Mouse (Mus musculus): ENCODE measurements around the gene Sept11. TPM values are rescaled to one million over a fixed set of nuclear protein-coding genes. Genes with fewer than 3 reads are reported as not detected.
A peak's percentile ranks its signal among the peaks of the same experiment; 100 is the strongest.

Sept11 gene
- total RNA-seq, 1 experiment from 2014 or later = 67.9 TPM

DNA sequence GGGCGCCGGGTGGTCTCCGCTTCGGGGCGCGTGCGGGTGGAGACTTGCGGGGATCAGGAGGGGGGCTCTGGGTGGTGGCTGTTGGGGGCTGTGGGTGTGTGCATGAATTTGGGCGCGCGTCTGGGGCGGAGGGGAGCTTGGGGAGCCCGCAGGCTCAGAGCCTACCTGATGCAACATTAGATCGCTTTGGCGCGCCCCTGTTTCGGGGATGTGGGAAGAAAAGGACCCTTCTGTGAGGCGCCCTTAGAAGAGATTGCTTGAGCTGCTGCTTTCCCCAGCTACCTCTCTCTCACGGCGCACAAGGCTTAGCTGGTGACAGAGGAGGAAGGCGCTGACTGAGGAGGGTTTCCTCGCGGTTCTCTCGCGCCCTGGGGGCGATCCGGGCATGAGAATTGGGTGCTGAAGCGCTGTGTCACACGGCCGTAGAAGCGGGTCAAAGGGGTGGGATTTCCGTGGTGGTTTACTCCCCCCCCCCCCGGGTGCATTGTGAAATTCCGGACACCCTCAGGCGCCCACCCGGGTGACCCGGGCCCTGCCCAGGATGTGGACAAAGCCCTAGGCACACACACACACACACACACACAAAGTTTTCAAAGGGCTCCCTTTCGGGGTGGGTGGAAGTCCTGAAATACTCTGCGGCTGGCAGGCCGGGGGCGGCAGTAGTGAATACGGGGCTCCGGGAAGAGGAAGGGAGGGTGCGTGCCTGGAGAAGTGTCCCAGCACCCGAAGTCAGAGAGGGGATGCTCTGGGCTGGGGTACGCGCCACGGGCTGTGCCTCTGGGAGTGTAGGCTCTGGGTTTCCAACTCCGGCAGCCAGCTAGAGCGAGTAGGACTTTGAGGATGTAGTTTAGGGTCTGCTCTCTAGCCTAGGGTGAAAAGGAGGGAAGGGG is 646 bp downstream of the Sept11 start:
- ATAC-seq (replicated peaks; ENCODE audit: low read depth, poor library complexity, severe bottlenecking) = peak; percentile 34

DNA sequence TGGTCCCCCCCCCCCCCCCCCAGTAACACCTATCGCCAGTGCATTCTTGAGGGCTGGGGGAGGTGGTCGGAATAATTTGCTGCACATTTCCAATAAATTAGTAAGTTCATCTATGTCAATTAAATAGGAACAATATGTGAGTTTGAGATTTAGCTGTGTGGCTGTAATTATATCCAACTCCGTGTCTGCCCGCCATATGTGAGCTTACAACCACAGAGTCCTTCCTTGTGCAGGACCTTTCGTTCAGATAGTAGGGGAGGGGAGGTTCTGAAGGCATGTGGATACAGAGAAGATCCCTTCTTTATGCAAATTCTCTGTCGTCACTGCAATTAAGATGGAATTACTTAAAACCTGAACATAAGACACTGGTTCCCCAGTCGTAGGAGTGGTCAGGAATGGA is 2.1 kb downstream of the Sept11 start:
- no peak for ATAC-seq (replicated peaks; ENCODE audit: low read depth, poor library complexity, severe bottlenecking)

DNA sequence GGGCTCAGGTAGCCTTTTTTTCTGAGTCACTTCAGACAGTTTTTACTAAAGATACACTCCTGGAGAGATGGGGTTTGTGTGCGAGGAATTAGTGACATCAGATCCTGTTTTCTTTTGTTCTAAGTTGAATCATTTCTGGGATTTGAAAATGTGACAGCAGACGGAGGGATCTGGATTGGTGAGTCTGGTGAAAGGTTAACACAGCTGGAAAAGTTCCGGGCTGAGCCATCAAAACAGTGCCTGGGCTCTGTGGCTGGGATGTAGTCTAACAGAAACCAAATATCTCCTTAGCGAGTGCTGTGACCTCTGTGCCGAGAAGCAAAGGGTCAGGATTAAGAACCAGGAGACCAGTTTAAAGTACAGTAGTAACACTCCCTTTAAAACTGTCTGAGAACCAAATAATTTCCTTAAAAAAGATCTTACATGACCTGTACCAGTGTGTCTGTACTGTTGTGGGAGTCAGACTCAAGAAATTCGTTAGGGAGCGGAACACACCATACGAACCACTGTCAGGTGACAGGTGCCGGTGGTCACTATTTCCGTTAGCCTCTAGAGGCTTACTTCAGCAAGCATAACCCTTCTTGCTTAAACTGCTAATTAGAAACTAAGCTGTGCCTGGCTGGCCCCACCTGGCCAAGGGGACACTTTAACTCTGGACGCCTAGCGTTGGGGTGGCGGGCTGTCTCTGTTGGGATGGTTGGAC is 4.1 kb downstream of the Sept11 start:
- no peak for ATAC-seq (replicated peaks; ENCODE audit: low read depth, poor library complexity, severe bottlenecking)

DNA sequence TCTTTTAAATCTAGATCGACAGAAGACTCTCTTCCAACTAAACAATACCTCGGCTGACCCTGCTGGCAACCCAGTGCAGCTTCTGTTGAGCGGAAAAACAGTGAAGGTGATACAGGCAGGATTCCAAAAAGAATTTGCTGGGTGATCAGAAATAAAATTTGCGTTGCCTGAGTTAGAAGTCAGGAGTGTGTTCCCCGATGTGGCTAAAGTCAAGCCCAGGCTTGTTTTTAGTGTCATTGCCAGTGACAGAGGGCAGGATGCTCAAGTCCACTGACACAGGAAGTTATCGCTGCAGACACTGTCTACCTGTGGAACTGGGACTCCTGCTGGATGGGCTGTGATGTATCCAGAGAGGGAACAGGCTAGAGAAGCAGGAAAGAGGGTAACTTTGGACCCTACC is 5.0 kb downstream of the Sept11 start:
- ATAC-seq (replicated peaks; ENCODE audit: low read depth, poor library complexity, severe bottlenecking) = no peak

- no peak for ATAC-seq (replicated peaks; ENCODE audit: low read depth, poor library complexity, severe bottlenecking)
Measured at GRCm38 (mm10) chr5:93098811-93099210, 5.6 kb downstream of the Sept11 start.

GRCm38 (mm10) chr5:93100906-93101305 is 7.7 kb downstream of the Sept11 start:
- no peak for ATAC-seq (replicated peaks; ENCODE audit: low read depth, poor library complexity, severe bottlenecking)

DNA sequence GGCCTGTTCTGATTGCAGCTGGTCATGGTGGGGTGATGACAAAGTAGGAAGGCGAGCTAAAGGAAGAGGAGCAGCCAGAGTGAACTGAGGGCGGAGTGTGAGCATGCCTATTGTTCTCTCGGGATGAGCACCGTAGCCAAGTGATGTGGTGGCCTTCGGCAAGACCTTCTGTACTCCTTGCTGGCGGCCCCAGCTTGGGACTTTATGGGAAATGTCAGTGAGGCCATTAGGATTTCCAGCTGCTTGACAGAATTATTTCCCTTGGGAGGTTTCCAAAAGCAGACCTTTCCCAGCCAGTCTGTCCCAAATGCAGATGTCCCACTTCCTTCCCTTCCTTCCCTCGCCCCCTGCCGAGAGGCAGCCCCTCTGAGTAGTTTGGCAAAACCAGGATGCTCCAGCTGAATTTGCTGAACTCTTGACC is 8.1 kb downstream of the Sept11 start:
- ATAC-seq (replicated peaks; ENCODE audit: low read depth, poor library complexity, severe bottlenecking) = no peak

DNA sequence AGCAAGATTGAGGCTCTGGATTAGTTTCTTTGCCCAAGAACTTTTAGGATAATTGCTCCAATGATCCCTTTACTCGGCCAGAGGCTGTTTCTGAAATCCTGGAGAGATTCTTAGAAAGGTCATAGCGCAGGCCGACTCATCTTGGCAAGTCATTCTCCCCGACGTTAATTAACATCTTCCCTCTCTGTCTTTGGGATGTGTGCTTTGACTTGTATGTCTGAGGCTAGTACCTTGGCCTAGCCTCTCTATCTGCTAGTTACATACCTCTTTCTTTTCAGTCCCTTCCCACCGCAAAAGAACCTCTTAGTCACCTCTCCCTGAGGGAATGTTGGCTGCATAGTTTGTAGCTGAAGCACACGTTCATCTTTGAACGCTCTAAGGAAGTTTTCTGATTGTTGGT is 10.4 kb downstream of the Sept11 start:
- ATAC-seq (replicated peaks; ENCODE audit: low read depth, poor library complexity, severe bottlenecking) = no peak

GRCm38 (mm10) chr5:93104987-93105823 is 12.0 kb downstream of the Sept11 start:
- no peak for ATAC-seq (replicated peaks; ENCODE audit: low read depth, poor library complexity, severe bottlenecking)

DNA sequence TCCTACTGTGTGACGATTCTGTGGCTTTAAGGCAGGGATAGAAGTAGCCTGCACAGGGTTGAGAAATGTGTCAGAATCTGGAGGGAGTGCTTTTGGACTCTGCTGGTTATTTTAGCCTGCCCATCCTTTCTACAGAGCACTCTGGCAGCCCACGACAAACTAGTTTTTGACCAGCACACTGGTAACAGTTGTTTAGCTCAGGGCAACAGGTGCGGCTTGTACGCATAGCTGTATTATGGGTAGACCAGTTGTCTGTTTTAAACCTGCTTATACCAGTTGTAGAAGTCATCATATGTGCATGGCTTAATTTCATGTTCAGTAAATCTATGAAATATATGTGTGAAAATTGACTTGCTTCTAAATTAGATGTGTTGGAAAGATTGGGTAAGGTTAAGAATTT is 12.8 kb downstream of the Sept11 start:
- ATAC-seq (replicated peaks; ENCODE audit: low read depth, poor library complexity, severe bottlenecking) = no peak

DNA sequence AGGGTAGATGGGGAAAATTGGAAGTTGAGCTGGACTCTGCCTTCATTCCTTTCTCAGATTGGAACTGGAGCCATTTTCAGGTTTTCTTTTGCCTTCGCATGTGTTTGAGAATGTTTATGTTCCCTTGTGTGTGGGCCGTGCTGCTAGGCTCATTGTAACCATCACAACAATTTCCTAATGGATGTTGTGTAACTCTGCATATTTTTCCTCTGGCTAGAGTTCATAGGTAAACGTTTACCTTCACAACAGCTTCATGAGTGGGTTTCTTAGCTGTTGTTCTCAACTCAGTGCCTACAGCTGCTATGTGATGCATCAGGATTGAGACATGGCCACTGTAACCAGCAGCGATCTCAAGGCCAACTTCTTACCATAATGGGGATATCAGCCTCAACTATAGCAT is 15.5 kb downstream of the Sept11 start:
- no peak for ATAC-seq (replicated peaks; ENCODE audit: low read depth, poor library complexity, severe bottlenecking)

GRCm38 (mm10) chr5:93109555-93109954 is 16.3 kb downstream of the Sept11 start:
- ATAC-seq (replicated peaks; ENCODE audit: low read depth, poor library complexity, severe bottlenecking) = peak; percentile 88

GRCm38 (mm10) chr5:93112290-93112689 is 19.1 kb downstream of the Sept11 start:
- no peak for ATAC-seq (replicated peaks; ENCODE audit: low read depth, poor library complexity, severe bottlenecking)

DNA sequence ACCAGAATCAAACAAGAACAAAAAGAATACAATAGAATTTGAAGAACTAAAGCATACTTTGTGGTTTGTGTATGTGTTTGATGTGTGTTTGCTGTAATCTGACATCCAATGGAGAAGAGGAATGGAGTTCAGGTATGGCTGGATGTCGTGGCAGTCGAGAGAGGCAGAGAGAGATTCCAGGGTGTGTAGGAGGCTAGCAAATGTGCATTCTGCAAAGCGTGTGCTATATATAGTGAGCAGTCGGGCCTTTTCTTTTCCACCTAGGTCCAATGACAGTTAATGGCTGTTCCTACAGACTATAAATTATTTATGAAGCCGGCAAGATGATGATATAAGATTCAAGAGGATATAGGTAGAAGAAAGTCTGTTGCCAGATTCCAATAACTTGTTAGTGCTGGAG is 20.3 kb downstream of the Sept11 start:
- ATAC-seq (replicated peaks; ENCODE audit: low read depth, poor library complexity, severe bottlenecking) = no peak

DNA sequence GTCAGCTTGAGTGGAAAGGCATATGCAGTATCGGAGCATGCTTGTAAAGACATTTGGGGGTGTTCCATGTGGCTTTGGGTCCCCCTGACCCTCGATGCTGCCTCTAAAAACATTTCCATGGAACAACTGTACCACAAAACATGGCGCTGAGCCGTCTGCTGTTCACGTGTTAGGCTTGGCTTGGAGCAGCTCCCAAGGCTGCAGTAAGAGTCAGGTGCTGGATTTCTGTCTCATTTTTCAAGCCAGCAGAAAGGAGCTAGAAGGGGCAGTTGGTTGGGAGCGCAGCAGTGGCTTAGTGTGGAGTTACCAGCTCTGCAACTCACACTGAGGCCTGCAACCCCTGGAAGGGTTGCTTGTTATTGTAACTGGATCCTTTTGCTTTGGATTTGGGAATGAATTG is 21.3 kb downstream of the Sept11 start:
- no peak for ATAC-seq (replicated peaks; ENCODE audit: low read depth, poor library complexity, severe bottlenecking)

DNA sequence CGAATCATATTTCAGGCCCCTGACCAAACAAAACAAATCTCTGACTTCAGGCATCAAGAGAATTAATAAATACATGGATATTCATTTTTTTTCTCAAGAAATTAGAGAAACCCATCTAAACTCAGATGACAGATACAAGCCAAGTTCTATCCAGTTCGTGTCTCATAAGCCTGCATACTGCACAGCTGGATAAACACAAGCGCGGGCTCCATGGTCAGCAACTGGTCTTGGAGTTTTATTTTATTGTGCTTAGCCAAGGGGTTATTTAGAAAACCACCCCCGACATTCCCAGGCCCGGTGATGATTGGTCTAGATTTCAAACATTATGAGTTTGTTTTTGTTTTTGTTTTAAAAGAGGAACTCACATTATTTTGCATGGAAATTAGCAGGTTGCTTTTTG is 21.8 kb downstream of the Sept11 start:
- no peak for ATAC-seq (replicated peaks; ENCODE audit: low read depth, poor library complexity, severe bottlenecking)

GRCm38 (mm10) chr5:93115854-93116253 is 22.6 kb downstream of the Sept11 start:
- ATAC-seq (replicated peaks; ENCODE audit: low read depth, poor library complexity, severe bottlenecking) = 0 out of 2 replicates have a peak, but pooled peaks have one; percentile 52

- ATAC-seq (replicated peaks; ENCODE audit: low read depth, poor library complexity, severe bottlenecking) = peak; percentile 55
Measured at GRCm38 (mm10) chr5:93117648-93118047, 24.4 kb downstream of the Sept11 start.

GRCm38 (mm10) chr5:93121660-93122059 is 28.4 kb downstream of the Sept11 start:
- no peak for ATAC-seq (replicated peaks; ENCODE audit: low read depth, poor library complexity, severe bottlenecking)

DNA sequence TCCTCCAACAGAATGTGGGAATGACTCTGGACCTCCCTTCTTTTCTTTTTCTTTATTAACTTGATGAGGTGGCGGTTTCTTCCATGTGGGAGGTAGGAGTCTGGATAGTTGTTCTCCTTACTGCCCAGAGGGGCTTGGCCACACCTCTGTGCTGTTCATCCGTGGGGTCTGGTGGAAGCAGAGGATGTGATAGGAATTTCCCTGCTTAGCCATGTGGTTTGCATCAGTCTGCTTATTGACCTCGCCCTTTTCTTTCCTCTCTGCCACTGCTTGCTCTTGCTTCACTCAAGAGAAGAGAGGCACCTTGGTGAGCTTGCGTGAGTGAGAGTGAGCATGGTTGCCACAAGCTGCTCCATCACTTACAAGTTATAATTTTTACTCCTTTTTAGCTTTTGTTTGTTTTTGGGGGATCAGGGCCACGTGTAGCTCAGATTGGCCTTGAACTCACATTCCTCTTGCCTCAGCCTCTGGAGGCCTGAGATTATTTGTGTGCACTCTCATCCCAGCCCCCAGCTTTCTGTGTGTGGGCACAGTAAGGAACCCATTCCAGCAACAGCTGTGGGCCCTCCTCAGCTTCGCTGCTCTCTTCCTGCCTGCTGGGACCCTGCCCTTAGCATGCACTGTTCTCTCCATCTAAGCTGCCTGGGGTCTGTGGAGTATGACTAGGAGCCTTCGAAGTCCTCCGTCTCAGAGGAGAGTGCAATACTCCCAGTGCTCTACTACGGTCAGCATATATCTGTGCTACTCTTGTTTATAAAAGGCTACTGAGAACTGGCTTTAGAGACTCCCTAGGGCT is 31.0 kb downstream of the Sept11 start:
- no peak for ATAC-seq (replicated peaks; ENCODE audit: low read depth, poor library complexity, severe bottlenecking)

Data from common myeloid progenitor, adult 5-6 weeks (primary cell).